Mouse (Mus musculus): ENCODE data around the gene Camsap2.

Gene Camsap2

GRCm38 (mm10) chr1:136343727-136344126, 2.2 kb downstream of the Camsap2 start:
- DNase-seq (ENCODE audit: low spot score): peak; percentile 31

GRCm38 (mm10) chr1:136340541-136340940, 5.4 kb downstream of the Camsap2 start:
- no peak for DNase-seq (ENCODE audit: low spot score)

GRCm38 (mm10) chr1:136334743-136335142, 11.2 kb downstream of the Camsap2 start:
- no peak for DNase-seq (ENCODE audit: low spot score)

GRCm38 (mm10) chr1:136333512-136333911, 12.4 kb downstream of the Camsap2 start:
- no peak for DNase-seq (ENCODE audit: low spot score)

GRCm38 (mm10) chr1:136333071-136333470, 12.8 kb downstream of the Camsap2 start:
- no peak for DNase-seq (ENCODE audit: low spot score)

- DNase-seq (ENCODE audit: low spot score): no peak
Observed at GRCm38 (mm10) chr1:136331836-136332235, 14.1 kb downstream of the Camsap2 start.

- DNase-seq (ENCODE audit: low spot score): no peak
Observed at GRCm38 (mm10) chr1:136329426-136329825, 16.5 kb downstream of the Camsap2 start.

GRCm38 (mm10) chr1:136328640-136329039, 17.3 kb downstream of the Camsap2 start:
- no peak for DNase-seq (ENCODE audit: low spot score)

GRCm38 (mm10) chr1:136327638-136328037, 18.3 kb downstream of the Camsap2 start:
- no peak for DNase-seq (ENCODE audit: low spot score)

- peak; percentile 74 for DNase-seq (ENCODE audit: low spot score)
Observed at GRCm38 (mm10) chr1:136325933-136326332, 20.0 kb downstream of the Camsap2 start.

GRCm38 (mm10) chr1:136322331-136322730, 23.6 kb downstream of the Camsap2 start:
- DNase-seq (ENCODE audit: low spot score): no peak

GRCm38 (mm10) chr1:136316317-136316716, 29.6 kb downstream of the Camsap2 start:
- no peak for DNase-seq (ENCODE audit: low spot score)

GRCm38 (mm10) chr1:136309193-136309592, 36.7 kb downstream of the Camsap2 start:
- no peak for DNase-seq (ENCODE audit: low spot score)

GRCm38 (mm10) chr1:136306424-136306823, 39.5 kb downstream of the Camsap2 start:
- peak; percentile 78 for DNase-seq (ENCODE audit: low spot score)

- DNase-seq (ENCODE audit: low spot score): peak; percentile 52
Observed at GRCm38 (mm10) chr1:136293961-136294360, 51.9 kb downstream of the Camsap2 start.

GRCm38 (mm10) chr1:136289803-136290202, 56.1 kb downstream of the Camsap2 start:
- DNase-seq (ENCODE audit: low spot score): no peak

GRCm38 (mm10) chr1:136277366-136277765, 68.5 kb downstream of the Camsap2 start:
- no peak for DNase-seq (ENCODE audit: low spot score)

GRCm38 (mm10) chr1:136268224-136268623, 77.7 kb downstream of the Camsap2 start:
- DNase-seq (ENCODE audit: low spot score): no peak

- DNase-seq (ENCODE audit: low spot score): no peak
Observed at GRCm38 (mm10) chr1:136266127-136266526, 79.8 kb downstream of the Camsap2 start.

GRCm38 (mm10) chr1:136263355-136263754, 82.5 kb downstream of the Camsap2 start:
- no peak for DNase-seq (ENCODE audit: low spot score)

- no peak for DNase-seq (ENCODE audit: low spot score)
Observed at GRCm38 (mm10) chr1:136260635-136261238, 85.2 kb downstream of the Camsap2 start, which contains the start of gene Gpr25. Gene Gpr25 (minus strand): TSS chr1:136260873.

- DNase-seq (ENCODE audit: low spot score): no peak
Observed at GRCm38 (mm10) chr1:136259893-136260634, 85.8 kb downstream of the Camsap2 start.

- no peak for DNase-seq (ENCODE audit: low spot score)
Observed at GRCm38 (mm10) chr1:136259543-136259892, 86.4 kb downstream of the Camsap2 start.

- no peak for DNase-seq (ENCODE audit: low spot score)
Observed at GRCm38 (mm10) chr1:136258495-136258894, 87.4 kb downstream of the Camsap2 start.
